ENCODE assay signal across 8 mouse cellular contexts in the genomic region with DNA sequence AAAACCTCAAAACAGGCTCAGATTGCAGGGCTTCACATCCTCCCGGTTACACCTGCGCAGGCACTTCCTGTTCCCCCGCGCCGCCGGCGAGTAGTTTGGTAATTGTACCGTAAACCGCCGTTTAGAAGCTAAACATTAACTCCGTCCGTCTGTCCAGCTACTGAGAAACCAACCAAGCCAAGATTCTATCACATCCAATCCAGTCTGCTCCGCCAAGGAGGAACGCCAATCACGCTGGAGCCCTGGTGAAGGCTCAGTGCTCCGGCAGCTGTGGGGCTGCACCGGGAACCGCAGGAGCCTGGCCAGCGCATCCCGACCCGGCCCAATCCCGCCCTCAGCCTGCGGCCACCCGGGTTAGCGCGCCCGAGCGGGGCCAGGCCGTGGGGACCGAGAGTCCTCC. TPM values are rescaled to one million over a fixed set of nuclear protein-coding genes. Genes with fewer than 3 reads are reported as not detected.
DNase-seq lines count a peak whose midpoint lies in the region; ATAC-seq and TF ChIP-seq lines count a peak whose summit lies in the region.

No protein-coding gene starts in this region.

- peak overlapping the region; percentile 77 for H3K4me3 ChIP-seq in heart, postnatal 0 days (ENCODE audit: low read depth, low read length)
- peak overlapping the region; percentile 87 for H3K4me3 ChIP-seq in forebrain, embryonic 10.5 days
- H3K4me3 ChIP-seq in midbrain, embryonic 13.5 days (replicated peaks) = peak overlapping the region; percentile 82

- H3K4me2 ChIP-seq in heart, postnatal 0 days (ENCODE audit: low read depth, low read length) = peak overlapping the region; percentile 67
- H3K4me2 ChIP-seq in midbrain, embryonic 13.5 days (replicated peaks) = peak overlapping the region; percentile 75

- TF ChIP-seq CTCF in heart, postnatal 0 days (IDR thresholded peaks at IDR 0.05; ENCODE audit: low read depth) = no peak

- no peaks in the 10 kb centered on the region for H3K27me3 ChIP-seq in heart, postnatal 0 days (ENCODE audit: control insufficient read depth, insufficient read depth, low read length)
- no peaks in the 10 kb centered on the region for H3K27me3 ChIP-seq in forebrain, embryonic 10.5 days (ENCODE audit: poor library complexity, severe bottlenecking)
- H3K27me3 ChIP-seq in midbrain, embryonic 13.5 days = no peaks in the 10 kb centered on the region

- ATAC-seq in heart, postnatal 0 days (ENCODE audit: insufficient read depth, low read depth) = peak; percentile 77
- peak; percentile 93 for ATAC-seq in midbrain, embryonic 13.5 days

- H3K9ac ChIP-seq in heart, postnatal 0 days (replicated peaks; ENCODE audit: low read depth, low read length) = peak overlapping the region; percentile 83
- H3K9ac ChIP-seq in midbrain, embryonic 13.5 days (replicated peaks) = peak overlapping the region; percentile 76

- TF ChIP-seq EP300 in heart, postnatal 0 days (IDR thresholded peaks at IDR 0.05; ENCODE audit: low read depth) = no peak

- H3K36me3 ChIP-seq in heart, postnatal 0 days (replicated peaks; ENCODE audit: control insufficient read depth, insufficient read depth, low read length) = no peaks in the 10 kb centered on the region
- H3K36me3 ChIP-seq in forebrain, embryonic 10.5 days (replicated peaks) = peaks cover 3% of the 10 kb centered on the region; the same call in 1 of the 2 replicates
- no peaks in the 10 kb centered on the region for H3K36me3 ChIP-seq in midbrain, embryonic 13.5 days

- intact Hi-C loops in heart, postnatal 36 days (cut with DNase I) = loop anchor here (5.0 kb wide), 1 partner anchor 173 kb away; no protein-coding TSS in a partner anchor

- DNase-seq in heart, postnatal 0 days (ENCODE audit: low spot score) = peak; percentile 67
- no peak for DNase-seq in heart, postnatal 36 days
- peak; percentile 73 for DNase-seq in MN1 (ENCODE audit: low spot score)
- no peak for DNase-seq in forebrain, embryonic 10.5 days (ENCODE audit: extremely low spot score, low spot score)
- peak; percentile 81 to 91 for DNase-seq in kidney, postnatal 25 days
- DNase-seq in thymus, postnatal 14 days = peak; percentile 75
- no peak for DNase-seq in adrenal gland, adult 2 months

- H3K9me3 ChIP-seq in heart, postnatal 0 days (replicated peaks; ENCODE audit: control insufficient read depth, low read length) = no peaks in the 10 kb centered on the region
- no peaks in the 10 kb centered on the region for H3K9me3 ChIP-seq in forebrain, embryonic 10.5 days
- H3K9me3 ChIP-seq in midbrain, embryonic 13.5 days = no peaks in the 10 kb centered on the region

- 0% methylated on average over 30 of the region's 30 CpGs for WGBS in heart, postnatal 0 days
- WGBS in forebrain, embryonic 10.5 days = under 1% methylated on average over 30 of the region's 30 CpGs
- WGBS in midbrain, embryonic 13.5 days = 0% methylated on average over 28 of the region's 30 CpGs

- peaks cover 9% of the 10 kb centered on the region; the same call in 1 of the 2 replicates for H3K4me1 ChIP-seq in heart, postnatal 0 days (ENCODE audit: control insufficient read depth, insufficient read depth)
- peaks cover 24% of the 10 kb centered on the region for H3K4me1 ChIP-seq in forebrain, embryonic 10.5 days
- H3K4me1 ChIP-seq in midbrain, embryonic 13.5 days (replicated peaks) = peaks cover 4% of the 10 kb centered on the region; the same call in 1 of the 2 replicates

- peak overlapping the region; percentile 87 for H3K27ac ChIP-seq in heart, postnatal 0 days (ENCODE audit: low read depth)
- H3K27ac ChIP-seq in forebrain, embryonic 10.5 days = peak overlapping the region; percentile 99
- peak overlapping the region; percentile 90 for H3K27ac ChIP-seq in midbrain, embryonic 13.5 days

RNA-seq across cellular contexts. Expression of a gene that starts 0.5 kb away (rescaled TPM):
- total RNA-seq in heart, postnatal 0 days (2014; rRNA removed; ENCODE audit: low replicate concordance) = 7.3 and 10.0 TPM in 2 replicates
- 5.9 and 7.4 TPM in 2 replicates for polyA plus RNA-seq in heart, postnatal 0 days (2015; fragmentation: Nextera tagmentation; extraction: Ambion mirVana)
- 10 to 100 TPM in 1 of 2 experiments, 1 to 10 TPM in 1; 8.6 to 12.5 TPM for total RNA-seq in heart, postnatal 36 days (2021)
- 6.6 and 8.1 TPM in 2 replicates for polyA plus RNA-seq in forebrain, embryonic 10.5 days (2016; fragmentation: Nextera tagmentation; extraction: Ambion mirVana)
- polyA plus RNA-seq in midbrain, embryonic 13.5 days (2015; fragmentation: Nextera tagmentation; extraction: Ambion mirVana) = 6.3 and 7.0 TPM in 2 replicates
- 10 to 100 TPM; 26.1 to 27.5 TPM for total RNA-seq in adrenal gland, adult 2 months (2021)
- polyA plus RNA-seq in adrenal gland, adult 2 months (2012; rRNA removed) = 2.0 and 3.3 TPM in 2 replicates

RNA-seq across cellular contexts. Expression of a gene that starts 51.0 kb away (rescaled TPM):
- 346 and 521 TPM in 2 replicates for total RNA-seq in heart, postnatal 0 days (2014; rRNA removed; ENCODE audit: low replicate concordance)
- polyA plus RNA-seq in heart, postnatal 0 days (2015; fragmentation: Nextera tagmentation; extraction: Ambion mirVana) = 574 and 591 TPM in 2 replicates
- 1,000 to 10,000 TPM; 2,084 to 2,239 TPM for total RNA-seq in heart, postnatal 36 days (2021)
- not detected in 2 replicates for polyA plus RNA-seq in forebrain, embryonic 10.5 days (2016; fragmentation: Nextera tagmentation; extraction: Ambion mirVana)
- polyA plus RNA-seq in midbrain, embryonic 13.5 days (2015; fragmentation: Nextera tagmentation; extraction: Ambion mirVana) = not detected in 2 replicates
- total RNA-seq in adrenal gland, adult 2 months (2021) = under 1 TPM in 1 of 2 experiments, not detected in 1; 0.41 TPM
- not detected in 2 replicates for polyA plus RNA-seq in adrenal gland, adult 2 months (2012; rRNA removed)

RNA-seq across cellular contexts. Expression of a gene that starts 59.8 kb away (rescaled TPM):
- 38.5 and 61.3 TPM in 2 replicates for total RNA-seq in heart, postnatal 0 days (2014; rRNA removed; ENCODE audit: low replicate concordance)
- polyA plus RNA-seq in heart, postnatal 0 days (2015; fragmentation: Nextera tagmentation; extraction: Ambion mirVana) = 112 and 123 TPM in 2 replicates
- total RNA-seq in heart, postnatal 36 days (2021) = 100 to 1,000 TPM in 1 of 2 experiments, 10 to 100 TPM in 1; 91.5 to 110 TPM
- 77.5 and 77.6 TPM in 2 replicates for polyA plus RNA-seq in forebrain, embryonic 10.5 days (2016; fragmentation: Nextera tagmentation; extraction: Ambion mirVana)
- polyA plus RNA-seq in midbrain, embryonic 13.5 days (2015; fragmentation: Nextera tagmentation; extraction: Ambion mirVana) = 81.8 and 91.8 TPM in 2 replicates
- total RNA-seq in adrenal gland, adult 2 months (2021) = 10 to 100 TPM; 46.0 to 59.0 TPM
- polyA plus RNA-seq in adrenal gland, adult 2 months (2012; rRNA removed) = 17.1 and 18.3 TPM in 2 replicates

Comparison
In these comparisons a context has a peak if more than half of its experiments do, and no peak if none do; other contexts are left out.
1. DNase-seq: peak in heart, postnatal 0 days (single experiment), MN1 (single experiment), kidney, postnatal 25 days (2 of 2) and thymus, postnatal 14 days (single experiment); none in heart, postnatal 36 days (0 of 2), forebrain, embryonic 10.5 days (single experiment) and adrenal gland, adult 2 months (single experiment).
2. RNA of a gene that starts 51.0 kb away (polyA plus RNA-seq): 574 to 591 TPM in heart, postnatal 0 days; not detected in forebrain, embryonic 10.5 days, not detected in midbrain, embryonic 13.5 days and not detected in adrenal gland, adult 2 months; every median in the first group is over 100 times any median in the second.
3. Peak in every context shown above with its lines, with median percentiles within 50 percentile points of each other: H3K27ac ChIP-seq and H3K4me3 ChIP-seq.